Mouse (Mus musculus): ENCODE data around the gene Krt81. TPM values are rescaled to one million over a fixed set of nuclear protein-coding genes. Genes with fewer than 3 reads are reported as not detected.

Gene Krt81
- polyA plus RNA-seq, 1 experiment from 2014 or later, result not detected

DNA sequence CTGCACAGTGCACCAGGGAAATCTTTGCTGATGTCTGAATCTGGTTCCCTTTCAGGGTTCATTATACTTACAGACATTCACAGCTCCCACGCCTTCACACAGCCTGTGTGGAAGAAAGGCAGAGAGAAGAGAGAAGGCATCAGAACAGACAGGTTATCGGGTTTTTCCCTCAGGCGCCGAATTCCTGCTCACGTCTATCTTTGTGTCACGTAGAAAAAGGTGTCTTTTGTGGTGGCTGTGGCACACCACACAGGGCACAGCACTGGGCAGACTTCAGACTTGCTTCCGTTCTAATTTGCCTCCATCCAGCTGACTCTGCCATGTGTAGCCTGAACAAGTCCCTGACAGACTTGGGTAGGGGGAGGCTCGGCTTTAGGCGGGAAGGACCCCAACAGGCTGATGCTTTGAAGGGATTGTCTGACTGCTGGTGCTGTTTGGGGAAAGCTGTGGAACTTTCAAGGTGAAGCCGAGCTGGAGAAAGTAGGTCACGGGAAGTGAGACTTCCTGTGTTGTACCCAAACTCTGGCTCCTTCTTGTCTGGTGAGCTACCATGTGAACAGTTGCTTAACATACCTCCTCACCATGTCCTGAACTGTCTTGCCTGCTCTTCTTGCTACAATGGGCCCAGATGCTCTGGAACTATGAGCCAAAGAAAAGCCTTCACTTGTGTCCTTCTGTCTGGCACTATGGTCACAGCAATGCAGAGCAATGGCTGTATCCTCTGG, 22.5 kb upstream of the Krt81 start:
- Histone ChIP-seq H3K27ac (ENCODE audit: low read depth) (no peak overlapping the region), H3K4me1 (replicated peaks; ENCODE audit: control insufficient read depth, insufficient read depth, low read length) (no peaks in the 10 kb centered on the region), H3K27me3 (replicated peaks; ENCODE audit: control insufficient read depth, insufficient read depth, low read length) (no peaks in the 10 kb centered on the region), H3K4me3 (ENCODE audit: low read depth, low read length) (no peak overlapping the region), H3K9ac (ENCODE audit: low read length) (no peak overlapping the region), H3K36me3 (ENCODE audit: control insufficient read depth, insufficient read depth, low read length) (no peaks in the 10 kb centered on the region), H3K4me2 (ENCODE audit: low read length) (no peak overlapping the region), H3K9me3 (ENCODE audit: control insufficient read depth, low read length) (no peaks in the 10 kb centered on the region)
- no peak for ATAC-seq (replicated peaks; ENCODE audit: low FRiP score, low TSS enrichment, low read depth)
- WGBS, result 79% methylated on average over 11 of the region's 11 CpGs
- no peak for DNase-seq (ENCODE audit: low spot score)

DNA sequence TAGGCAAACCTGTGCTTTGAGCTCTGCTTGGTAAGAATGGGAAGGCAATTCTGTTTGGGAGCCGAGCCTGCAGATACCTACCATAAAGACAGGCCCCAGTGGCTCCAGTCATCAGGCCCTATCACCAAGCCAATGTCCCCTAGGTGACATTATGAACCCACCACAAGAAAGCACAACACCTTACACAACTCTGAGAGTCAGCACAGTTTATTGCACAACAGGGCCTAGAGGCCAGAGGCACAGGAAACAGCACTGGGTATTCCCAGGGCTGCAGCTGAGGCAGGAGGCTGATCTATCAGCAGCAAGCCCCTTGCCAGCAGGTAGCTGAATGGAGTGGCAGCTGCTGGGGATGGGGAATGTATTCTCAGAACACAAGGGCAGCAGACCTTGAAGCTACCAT, 21.4 kb upstream of the Krt81 start:
- ATAC-seq (replicated peaks; ENCODE audit: low FRiP score, low TSS enrichment, low read depth) (no peak), DNase-seq (ENCODE audit: low spot score) (no peak)
- H3K4me1 ChIP-seq (replicated peaks; ENCODE audit: control insufficient read depth, insufficient read depth, low read length), result no peaks in the 10 kb centered on the region
- no peak overlapping the region for H3K27ac ChIP-seq (ENCODE audit: low read depth)
- 52% methylated on average over 1 of the region's 1 CpGs for WGBS
- no peaks in the 10 kb centered on the region for H3K9me3 ChIP-seq (ENCODE audit: control insufficient read depth, low read length)
- no peaks in the 10 kb centered on the region for H3K36me3 ChIP-seq (ENCODE audit: control insufficient read depth, insufficient read depth, low read length)
- H3K4me3 ChIP-seq (ENCODE audit: low read depth, low read length), result no peak overlapping the region
- H3K9ac ChIP-seq (ENCODE audit: low read length), result no peak overlapping the region
- H3K4me2 ChIP-seq (ENCODE audit: low read length), result no peak overlapping the region
- no peaks in the 10 kb centered on the region for H3K27me3 ChIP-seq (replicated peaks; ENCODE audit: control insufficient read depth, insufficient read depth, low read length)

DNA sequence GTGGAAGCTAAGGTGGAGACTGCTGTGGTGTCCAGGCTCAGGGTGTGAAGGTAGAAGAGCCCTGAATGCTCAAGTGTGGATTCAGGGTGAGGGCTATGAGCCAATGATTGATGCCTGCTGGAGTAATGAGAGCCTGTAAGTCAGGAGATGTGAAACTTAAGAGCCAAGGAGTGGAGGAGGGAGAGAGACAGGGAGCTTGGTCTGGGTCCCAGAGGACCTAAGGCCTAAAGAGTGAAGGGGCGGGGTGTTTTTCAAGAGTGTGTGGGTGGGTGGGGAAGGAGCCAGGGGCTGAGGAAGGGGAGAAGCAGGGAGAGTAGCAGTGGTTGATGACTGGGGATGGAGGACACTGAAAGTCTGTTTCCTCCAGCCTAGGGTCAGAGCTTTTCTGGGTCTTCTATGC, 20.1 kb upstream of the Krt81 start:
- H3K27ac ChIP-seq (ENCODE audit: low read depth), result no peak overlapping the region
- DNase-seq (ENCODE audit: low spot score), result no peak
- no peaks in the 10 kb centered on the region for H3K4me1 ChIP-seq (replicated peaks; ENCODE audit: control insufficient read depth, insufficient read depth, low read length)
- no peak overlapping the region for H3K4me3 ChIP-seq (ENCODE audit: low read depth, low read length)
- no peak; the same call in 1 of the 2 replicates for ATAC-seq (replicated peaks; ENCODE audit: low FRiP score, low TSS enrichment, low read depth)
- 67% methylated on average over 1 of the region's 1 CpGs for WGBS
- no peaks in the 10 kb centered on the region for H3K36me3 ChIP-seq (ENCODE audit: control insufficient read depth, insufficient read depth, low read length)
- H3K27me3 ChIP-seq (replicated peaks; ENCODE audit: control insufficient read depth, insufficient read depth, low read length), result 0 out of 2 replicates have a peak, but pooled peaks cover 3% of the 10 kb centered on the region
- H3K4me2 ChIP-seq (ENCODE audit: low read length), result no peak overlapping the region
- H3K9me3 ChIP-seq (ENCODE audit: control insufficient read depth, low read length), result no peaks in the 10 kb centered on the region
- H3K9ac ChIP-seq (ENCODE audit: low read length), result no peak overlapping the region

DNA sequence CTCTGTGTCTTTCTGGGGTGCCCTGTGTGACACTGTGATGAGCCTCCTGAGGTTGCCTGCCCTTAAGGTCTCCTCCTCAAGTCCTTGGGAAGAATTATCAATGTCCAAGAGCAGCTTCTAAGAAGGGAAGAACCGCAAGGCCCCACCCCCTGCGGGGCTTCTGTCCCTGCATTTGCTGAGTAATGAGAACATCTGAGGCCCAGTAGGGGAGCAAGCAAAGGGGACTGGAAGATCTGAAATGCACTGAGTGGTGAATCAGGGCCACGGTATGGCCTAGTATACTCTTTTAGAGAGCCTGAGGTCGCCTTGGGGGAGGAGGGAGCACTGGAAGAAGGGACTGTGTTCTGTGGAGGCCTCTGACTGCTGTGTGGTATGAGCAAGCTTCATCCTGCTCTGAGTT, 18.5 kb upstream of the Krt81 start:
- H3K9me3 ChIP-seq (ENCODE audit: control insufficient read depth, low read length), result no peaks in the 10 kb centered on the region
- no peaks in the 10 kb centered on the region for H3K36me3 ChIP-seq (ENCODE audit: control insufficient read depth, insufficient read depth, low read length)
- H3K9ac ChIP-seq (ENCODE audit: low read length), result no peak overlapping the region
- H3K27ac ChIP-seq (ENCODE audit: low read depth), result no peak overlapping the region
- 28% methylated on average over 4 of the region's 4 CpGs for WGBS
- H3K4me2 ChIP-seq (ENCODE audit: low read length), result no peak overlapping the region
- H3K27me3 ChIP-seq (replicated peaks; ENCODE audit: control insufficient read depth, insufficient read depth, low read length), result 0 out of 2 replicates have a peak, but pooled peaks cover 3% of the 10 kb centered on the region
- DNase-seq (ENCODE audit: low spot score), result no peak
- no peak overlapping the region for H3K4me3 ChIP-seq (ENCODE audit: low read depth, low read length)
- no peaks in the 10 kb centered on the region for H3K4me1 ChIP-seq (replicated peaks; ENCODE audit: control insufficient read depth, insufficient read depth, low read length)
- ATAC-seq (replicated peaks; ENCODE audit: low FRiP score, low TSS enrichment, low read depth), result no peak

DNA sequence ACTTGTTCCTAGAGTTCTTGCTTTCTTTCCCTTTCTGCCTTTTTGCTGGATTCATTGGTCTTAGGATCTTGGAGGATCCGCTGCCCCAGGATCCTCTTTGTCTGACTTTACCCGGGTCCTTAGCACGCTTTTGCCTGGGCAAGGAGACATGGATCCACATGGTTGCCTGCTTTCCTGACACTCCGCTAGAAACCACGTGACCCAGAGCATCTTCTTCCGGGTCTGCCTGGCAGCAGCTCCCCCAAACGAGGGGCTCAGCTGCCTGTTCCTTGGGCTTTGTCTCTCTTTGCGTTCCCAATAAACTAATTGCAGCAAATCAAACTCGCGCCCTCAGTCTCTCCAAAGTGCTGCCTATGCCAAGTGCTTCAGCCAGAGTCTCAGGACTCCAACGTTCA, 16.1 kb upstream of the Krt81 start:
- no peaks in the 10 kb centered on the region for H3K36me3 ChIP-seq (ENCODE audit: control insufficient read depth, insufficient read depth, low read length)
- H3K4me3 ChIP-seq (ENCODE audit: low read depth, low read length), result peak overlapping the region; percentile 2
- no peaks in the 10 kb centered on the region for H3K4me1 ChIP-seq (replicated peaks; ENCODE audit: control insufficient read depth, insufficient read depth, low read length)
- 33% methylated on average over 11 of the region's 11 CpGs for WGBS
- H3K9me3 ChIP-seq (ENCODE audit: control insufficient read depth, low read length), result no peaks in the 10 kb centered on the region
- peak overlapping the region; percentile 1; the same call in 1 of the 2 replicates for H3K9ac ChIP-seq (ENCODE audit: low read length)
- no peak overlapping the region for H3K27ac ChIP-seq (ENCODE audit: low read depth)
- H3K27me3 ChIP-seq (replicated peaks; ENCODE audit: control insufficient read depth, insufficient read depth, low read length), result 0 out of 2 replicates have a peak, but pooled peaks cover 3% of the 10 kb centered on the region
- no peak for ATAC-seq (replicated peaks; ENCODE audit: low FRiP score, low TSS enrichment, low read depth)
- no peak for DNase-seq (ENCODE audit: low spot score)
- peak overlapping the region; percentile 41 for H3K4me2 ChIP-seq (ENCODE audit: low read length)

DNA sequence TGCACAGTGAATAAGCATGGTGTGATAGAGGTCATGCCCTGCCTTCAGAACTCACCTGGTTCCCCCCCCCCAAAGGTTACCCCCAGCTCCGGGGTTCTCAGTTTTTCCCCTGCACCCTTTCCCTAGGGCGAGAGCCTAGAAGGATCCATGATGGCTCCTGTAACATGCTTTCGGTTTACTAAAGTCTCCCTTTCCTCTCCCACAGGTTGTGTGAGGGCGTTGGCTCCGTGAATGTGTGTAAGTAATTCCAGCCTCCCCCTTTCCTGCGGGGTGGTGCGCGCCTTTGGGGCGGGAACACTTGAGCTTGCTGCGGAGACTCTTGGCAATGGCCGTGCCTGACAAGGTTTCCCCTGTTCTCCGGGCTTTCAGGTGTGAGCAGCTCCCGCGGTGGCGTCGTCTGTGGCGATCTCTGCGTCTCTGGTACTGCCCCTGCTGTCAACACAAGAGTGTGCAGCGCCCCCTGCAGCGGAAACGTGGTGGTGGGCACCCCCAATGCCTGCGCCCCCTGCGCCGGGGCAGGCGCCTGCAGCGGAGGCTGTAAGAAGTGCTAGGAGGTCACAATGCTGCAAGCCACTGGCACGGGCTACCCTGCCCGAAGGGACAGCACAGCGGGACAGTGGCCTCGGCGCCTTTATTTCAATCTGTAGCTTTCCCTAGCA, 15.6 kb upstream of the Krt81 start:
- DNase-seq (ENCODE audit: low spot score) (peak; percentile 83), ATAC-seq (replicated peaks; ENCODE audit: low FRiP score, low TSS enrichment, low read depth) (peak; percentile 47; the same call in 1 of the 2 replicates)
- Histone ChIP-seq H3K9ac (ENCODE audit: low read length) (peak overlapping the region; percentile 1; the same call in 1 of the 2 replicates), H3K27ac (ENCODE audit: low read depth) (no peak overlapping the region), H3K9me3 (ENCODE audit: control insufficient read depth, low read length) (no peaks in the 10 kb centered on the region), H3K36me3 (ENCODE audit: control insufficient read depth, insufficient read depth, low read length) (no peaks in the 10 kb centered on the region), H3K27me3 (replicated peaks; ENCODE audit: control insufficient read depth, insufficient read depth, low read length) (0 out of 2 replicates have a peak, but pooled peaks cover 3% of the 10 kb centered on the region), H3K4me2 (ENCODE audit: low read length) (peak overlapping the region; percentile 41), H3K4me3 (ENCODE audit: low read depth, low read length) (peak overlapping the region; percentile 2), H3K4me1 (replicated peaks; ENCODE audit: control insufficient read depth, insufficient read depth, low read length) (no peaks in the 10 kb centered on the region)
- WGBS, result 5% methylated on average over 31 of the region's 31 CpGs

DNA sequence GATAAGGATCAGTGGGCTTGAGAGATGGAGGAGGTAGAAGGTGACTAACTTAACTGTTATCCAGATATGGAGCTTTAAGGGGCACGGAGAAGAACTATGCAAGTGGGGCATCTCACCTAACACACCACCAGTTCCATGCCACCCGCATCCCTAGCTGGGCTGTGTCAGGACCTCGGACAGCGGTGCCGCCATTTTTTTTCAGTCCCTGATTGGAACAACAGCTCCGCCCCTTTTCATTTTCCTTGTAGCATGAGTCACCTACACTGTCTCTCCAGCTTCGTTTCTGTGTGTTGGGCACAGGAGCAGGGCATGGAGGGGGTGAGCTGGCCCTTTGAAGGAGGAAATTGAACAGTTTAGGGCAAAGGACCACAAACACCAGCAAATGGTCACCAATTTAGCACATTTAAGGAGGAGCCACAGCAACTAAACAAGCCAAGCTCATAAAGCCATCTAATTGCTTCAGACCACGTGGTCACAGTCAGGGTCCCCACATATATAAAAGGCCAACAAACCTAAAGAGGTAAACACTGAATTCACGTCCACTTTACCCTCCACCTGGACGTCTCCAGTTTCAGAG, 9.5 kb upstream of the Krt81 start, which contains the start of gene Krt86:
Gene Krt86 (plus strand): TSS at position 527 of the 577 bp plus-strand sequence.
- DNase-seq (ENCODE audit: low spot score), result peak; percentile 89
- WGBS, result 25% methylated on average over 10 of the region's 10 CpGs
- Histone ChIP-seq H3K9me3 (ENCODE audit: control insufficient read depth, low read length) (no peaks in the 10 kb centered on the region), H3K27ac (ENCODE audit: low read depth) (no peak within 1 kb of the TSS), H3K27me3 (replicated peaks; ENCODE audit: control insufficient read depth, insufficient read depth, low read length) (no peaks in the 10 kb centered on the region), H3K4me2 (ENCODE audit: low read length) (no peak within 1 kb of the TSS), H3K4me1 (replicated peaks; ENCODE audit: control insufficient read depth, insufficient read depth, low read length) (no peaks in the 10 kb centered on the region), H3K4me3 (ENCODE audit: low read depth, low read length) (no peak within 1 kb of the TSS), H3K9ac (ENCODE audit: low read length) (no peak within 1 kb of the TSS), H3K36me3 (ENCODE audit: control insufficient read depth, insufficient read depth, low read length) (no peaks in the 10 kb centered on the region)
- ATAC-seq (replicated peaks; ENCODE audit: low FRiP score, low TSS enrichment, low read depth), result no peak

DNA sequence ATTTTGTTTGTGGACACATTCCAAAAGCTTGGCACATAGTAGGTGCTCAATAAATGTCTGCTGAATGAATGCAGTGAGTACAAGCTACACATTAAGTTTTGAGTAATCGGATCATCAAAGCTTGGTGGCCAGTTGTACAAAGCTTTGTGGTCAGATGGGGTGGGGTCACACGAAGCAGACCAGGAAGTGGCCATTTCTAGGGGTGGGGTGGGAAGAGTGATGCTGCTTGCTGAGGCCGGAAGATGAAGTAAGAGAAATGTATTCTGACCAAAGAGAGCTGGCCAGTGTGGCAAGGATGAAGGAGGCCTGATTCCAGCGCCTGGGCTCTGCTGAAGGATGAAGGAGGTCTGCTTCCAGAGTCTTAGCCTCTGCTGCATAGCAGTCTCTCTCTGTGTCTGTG, 5.5 kb upstream of the Krt81 start:
- H3K27me3 ChIP-seq (replicated peaks; ENCODE audit: control insufficient read depth, insufficient read depth, low read length), result no peaks in the 10 kb centered on the region
- WGBS, result 81% methylated on average over 4 of the region's 4 CpGs
- H3K4me2 ChIP-seq (ENCODE audit: low read length), result no peak overlapping the region
- no peaks in the 10 kb centered on the region for H3K9me3 ChIP-seq (ENCODE audit: control insufficient read depth, low read length)
- H3K27ac ChIP-seq (ENCODE audit: low read depth), result no peak overlapping the region
- ATAC-seq (replicated peaks; ENCODE audit: low FRiP score, low TSS enrichment, low read depth), result no peak
- no peak overlapping the region for H3K4me3 ChIP-seq (ENCODE audit: low read depth, low read length)
- H3K4me1 ChIP-seq (replicated peaks; ENCODE audit: control insufficient read depth, insufficient read depth, low read length), result no peaks in the 10 kb centered on the region
- no peak overlapping the region for H3K9ac ChIP-seq (ENCODE audit: low read length)
- no peaks in the 10 kb centered on the region for H3K36me3 ChIP-seq (ENCODE audit: control insufficient read depth, insufficient read depth, low read length)
- DNase-seq (ENCODE audit: low spot score), result no peak
